Mouse (Mus musculus) liver, adult 2 months (tissue): Measurements from ENCODE around the gene Nop10. TPM values are rescaled to one million over a fixed set of nuclear protein-coding genes. Genes with fewer than 3 reads are reported as not detected.

ENCODE experiments used
- DNase-seq: peaks from one replicate; pipeline ENCODE4 v3.0.0-alpha.2; 2011; ENCODE audit warnings: low read depth, low spot score; ENCODE audit errors: extremely low read depth
- H3K27ac ChIP-seq: fragments of 200-500 bp; replicated peaks from 2 replicates; pipeline ENCODE4 v1.5.1; 2012; ENCODE audit warnings: low read depth, mild to moderate bottlenecking, control low read depth, inconsistent platforms, low read length; ENCODE audit not compliant: insufficient read depth
- H3K27me3 ChIP-seq: fragments of 200-500 bp; 2 replicates; pipeline ENCODE4 v1.6.1; 2012; ENCODE audit warnings: mild to moderate bottlenecking, moderate library complexity, low read length, inconsistent platforms; ENCODE audit not compliant: control insufficient read depth, insufficient read depth
- H3K36me3 ChIP-seq: fragments of 200-500 bp; 2 replicates; pipeline ENCODE4 v1.6.1; 2012; ENCODE audit warnings: low read length, inconsistent platforms; ENCODE audit not compliant: control insufficient read depth, insufficient read depth
- H3K4me1 ChIP-seq: fragments of 200-500 bp; 2 replicates; pipeline ENCODE4 v1.6.1; 2011; ENCODE audit warnings: low read length; ENCODE audit not compliant: control insufficient read depth, insufficient read depth
- H3K4me3 ChIP-seq: fragments of 200-500 bp; 2 replicates; pipeline ENCODE4 v1.5.1; 2011; ENCODE audit warnings: low read depth, mild to moderate bottlenecking, control low read depth, low read length, moderate library complexity; ENCODE audit not compliant: insufficient read depth
- H3K79me2 ChIP-seq: fragments of 200-500 bp; 2 replicates; pipeline ENCODE4 v1.6.1; 2012; ENCODE audit warnings: inconsistent platforms, mild to moderate bottlenecking, low read length, moderate library complexity; ENCODE audit not compliant: control insufficient read depth, insufficient read depth
- H3K9ac ChIP-seq: fragments of 200-500 bp; 2 replicates; pipeline ENCODE4 v1.6.1; 2012; ENCODE audit warnings: low read depth, mild to moderate bottlenecking, control low read depth, inconsistent platforms, low read length
- CTCF ChIP-seq: fragments of 200-500 bp; IDR thresholded peaks from 2 replicates; pipeline ENCODE4 v1.5.1; 2011; ENCODE audit warnings: low read depth, low read length, control low read depth
- POLR2A ChIP-seq: fragments of 200-500 bp; IDR thresholded peaks from 2 replicates; pipeline ENCODE4 v1.6.1; 2011; ENCODE audit warnings: low read length, control low read depth; ENCODE audit not compliant: insufficient read depth; ENCODE audit errors: extremely low read depth
- WGBS: fragments of 180-500 bp; shearing (Covaris S2); methylation state at CpG from one replicate; pipeline ENCODE4 v1.1.7; 2018; 5-methylcytosine and 5-hydroxymethylcytosine counted together
- polyA plus RNA-seq: library from polyadenylated mRNA; depleted of rRNA; stranded (reverse); fragments of >200 nt; gene quantifications from 2 replicates; pipeline ENCODE4 v1.2.3, GENCODE M21; 2012
- total RNA-seq: library from RNA; depleted of rRNA; stranded (reverse); fragments of >200 nt; gene quantifications from 2 replicates; pipeline ENCODE4 v1.2.3, GENCODE M21; 2014

The Nop10 gene
- total and polyA plus RNA-seq, 2 experiments, result 67.8 to 71.2 TPM

DNA sequence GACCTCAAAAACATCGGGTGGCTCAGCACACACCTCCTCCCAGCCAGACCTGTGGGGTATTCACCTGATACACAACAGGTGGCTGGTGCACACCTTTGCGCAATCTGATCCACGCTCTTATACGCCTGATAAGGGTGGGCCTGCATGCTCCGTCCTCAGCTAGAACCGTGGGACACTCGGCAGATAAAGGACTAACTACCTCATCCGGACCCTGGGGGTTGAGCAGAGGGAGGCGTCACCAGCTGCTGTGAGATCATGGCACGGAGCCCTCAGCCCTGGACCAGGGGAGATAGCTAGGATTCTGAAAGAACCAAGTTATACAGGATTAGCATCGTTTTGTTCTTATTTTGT is 4.5 kb downstream of the Nop10 start, which contains the start of gene Gm21985:
Gm21985 (plus strand) TSS at position 73 of the 351 bp plus-strand sequence.
- TF ChIP-seq POLR2A, result no peak
- no peak for TF ChIP-seq CTCF
- Histone ChIP-seq H3K79me2 (peaks cover 8% of the 10 kb centered on the region; the same call in 1 of the 2 replicates), H3K27me3 (no peaks in the 10 kb centered on the region), H3K4me3 (peak within 1 kb of the TSS; percentile 88), H3K27ac (peak within 1 kb of the TSS; percentile 64), H3K4me1 (peaks cover 6% of the 10 kb centered on the region), H3K36me3 (no peaks in the 10 kb centered on the region), H3K9ac (peak within 1 kb of the TSS; percentile 87)
- peak; percentile 29 for DNase-seq
- 3% methylated on average over 11 of the region's 11 CpGs for WGBS

DNA sequence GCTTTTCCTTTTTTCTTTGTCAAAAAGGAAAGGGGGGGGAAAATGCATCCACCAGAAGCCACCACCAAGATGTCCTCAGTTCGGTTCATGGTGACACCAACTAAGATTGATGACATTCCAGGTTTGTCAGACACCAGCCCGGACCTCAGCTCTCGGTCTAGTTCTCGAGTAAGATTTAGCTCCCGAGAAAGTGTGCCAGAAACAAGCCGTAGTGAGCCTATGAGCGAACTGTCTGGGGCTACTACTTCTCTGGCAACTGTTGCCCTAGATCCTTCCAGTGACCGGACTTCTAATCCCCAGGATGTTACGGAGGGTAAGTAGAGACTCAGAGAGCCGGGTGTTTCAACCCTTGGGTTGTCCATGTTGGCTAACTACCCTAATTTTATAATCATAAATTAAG is 5.1 kb downstream of the Nop10 start:
- Histone ChIP-seq H3K36me3 (no peaks in the 10 kb centered on the region; the same call in 1 of the 2 replicates), H3K4me1 (peaks cover 6% of the 10 kb centered on the region), H3K27me3 (no peaks in the 10 kb centered on the region), H3K9ac (peak overlapping the region; percentile 46; the same call in 1 of the 2 replicates), H3K27ac (peak overlapping the region; percentile 31), H3K4me3 (peak overlapping the region; percentile 4; the same call in 1 of the 2 replicates), H3K79me2 (peaks cover 8% of the 10 kb centered on the region; the same call in 1 of the 2 replicates)
- TF ChIP-seq CTCF, result no peak
- no peak for TF ChIP-seq POLR2A
- 64% methylated on average over 10 of the region's 10 CpGs for WGBS
- DNase-seq, result no peak

DNA sequence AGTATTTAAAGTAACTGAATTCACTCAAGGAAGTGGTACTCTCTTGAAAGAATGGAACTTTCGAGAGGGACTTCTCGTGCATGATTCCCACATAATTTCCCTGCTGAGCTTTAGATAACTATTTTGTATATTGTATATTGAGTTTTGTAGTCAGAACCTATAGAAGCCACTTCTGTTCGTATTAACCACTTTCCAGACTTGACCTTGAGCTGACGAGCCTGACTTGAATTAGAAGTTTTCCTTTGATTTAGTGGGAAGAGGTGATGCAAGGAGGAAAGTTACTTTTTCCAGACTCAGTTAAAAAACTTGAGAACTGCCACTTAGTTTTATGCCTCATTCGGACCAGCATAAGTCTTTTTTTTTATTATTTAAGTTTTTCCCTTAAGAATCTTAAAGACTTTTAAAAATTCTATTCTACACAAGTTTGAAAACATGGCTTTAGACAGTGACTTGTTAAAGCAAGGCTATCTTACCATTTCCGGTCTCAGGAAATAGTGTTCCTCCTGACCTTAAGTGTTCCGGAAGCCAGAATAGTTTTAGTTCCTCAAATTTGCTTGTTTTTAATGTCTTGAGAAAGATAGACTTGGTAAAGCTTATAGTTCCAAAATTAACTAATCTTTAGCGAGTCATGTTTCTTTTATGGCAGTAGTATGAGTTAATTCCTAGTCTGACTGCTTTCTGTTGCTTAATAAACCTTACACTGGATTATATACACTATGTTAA is 6.0 kb downstream of the Nop10 start:
- Histone ChIP-seq H3K4me3 (peak overlapping the region; percentile 41; the same call in 1 of the 2 replicates), H3K36me3 (no peaks in the 10 kb centered on the region; the same call in 1 of the 2 replicates), H3K27ac (no peak overlapping the region), H3K27me3 (no peaks in the 10 kb centered on the region), H3K4me1 (peaks cover 6% of the 10 kb centered on the region), H3K79me2 (peaks cover 8% of the 10 kb centered on the region; the same call in 1 of the 2 replicates), H3K9ac (no peak overlapping the region)
- TF ChIP-seq POLR2A, result no peak
- no peak for TF ChIP-seq CTCF
- DNase-seq, result peak; percentile 51
- WGBS, result 70% methylated on average over 8 of the region's 8 CpGs

GRCm38 (mm10) chr2:112270011-112270410 is 8.3 kb downstream of the Nop10 start:
- TF ChIP-seq CTCF (no peak), POLR2A (no peak)
- Histone ChIP-seq H3K4me1 (no peaks in the 10 kb centered on the region), H3K79me2 (peaks cover 10% of the 10 kb centered on the region; the same call in 1 of the 2 replicates), H3K36me3 (no peaks in the 10 kb centered on the region; the same call in 1 of the 2 replicates), H3K9ac (no peak overlapping the region), H3K27me3 (no peaks in the 10 kb centered on the region), H3K4me3 (no peak overlapping the region), H3K27ac (no peak overlapping the region)
- no peak for DNase-seq
- WGBS, result 83% methylated on average over 2 of the region's 2 CpGs

DNA sequence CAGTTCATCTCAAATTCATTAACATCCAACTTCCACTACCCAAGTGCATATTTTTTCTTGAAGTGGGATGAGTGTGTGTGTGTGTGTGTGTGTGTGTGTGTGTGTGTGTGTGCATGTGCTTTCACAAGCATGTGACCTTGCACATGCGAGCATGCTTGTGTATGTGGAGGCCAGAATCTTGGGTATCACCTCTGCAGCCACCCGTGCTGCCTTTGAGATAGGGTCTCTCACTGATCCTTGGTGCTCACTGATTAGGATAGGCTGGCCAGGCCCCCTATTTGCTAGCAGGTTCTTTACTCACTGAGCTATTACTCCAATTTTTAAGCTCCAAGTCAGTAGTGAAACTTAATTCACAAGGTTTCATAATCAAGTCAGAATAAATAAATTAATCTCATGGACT is 11.2 kb downstream of the Nop10 start:
- no peak for DNase-seq
- Histone ChIP-seq H3K4me1 (peaks cover 3% of the 10 kb centered on the region; the same call in 1 of the 2 replicates), H3K4me3 (no peak overlapping the region), H3K27ac (no peak overlapping the region), H3K9ac (no peak overlapping the region), H3K27me3 (no peaks in the 10 kb centered on the region), H3K36me3 (no peaks in the 10 kb centered on the region; the same call in 1 of the 2 replicates), H3K79me2 (peaks cover 7% of the 10 kb centered on the region; the same call in 1 of the 2 replicates)
- TF ChIP-seq POLR2A, result no peak
- TF ChIP-seq CTCF, result no peak
- WGBS, result 94% methylated on average over 2 of the region's 2 CpGs

DNA sequence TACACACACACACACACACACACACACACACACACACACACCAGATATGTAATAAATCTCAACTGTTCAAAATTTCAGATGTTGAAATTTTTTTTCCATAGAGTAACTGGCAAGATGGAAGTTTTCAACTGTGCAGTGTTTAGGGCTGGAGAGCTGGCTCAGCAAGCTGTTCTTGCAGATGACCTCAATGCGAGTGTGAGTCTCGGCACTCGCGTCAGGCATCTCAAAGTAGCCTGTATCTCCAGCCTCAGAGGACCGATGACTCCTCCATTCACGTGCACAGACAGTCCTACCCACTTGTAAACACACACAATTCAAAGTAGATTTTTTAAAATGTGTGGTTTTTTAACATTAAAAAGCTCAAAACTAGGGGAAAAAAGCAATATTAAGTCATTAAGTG is 11.7 kb downstream of the Nop10 start:
- no peak overlapping the region for H3K27ac ChIP-seq
- peaks cover 7% of the 10 kb centered on the region; the same call in 1 of the 2 replicates for H3K79me2 ChIP-seq
- H3K9ac ChIP-seq, result no peak overlapping the region
- 86% methylated on average over 6 of the region's 6 CpGs for WGBS
- H3K36me3 ChIP-seq, result no peaks in the 10 kb centered on the region; the same call in 1 of the 2 replicates
- H3K27me3 ChIP-seq, result no peaks in the 10 kb centered on the region
- DNase-seq, result no peak
- no peak overlapping the region for H3K4me3 ChIP-seq
- H3K4me1 ChIP-seq, result peaks cover 3% of the 10 kb centered on the region; the same call in 1 of the 2 replicates
- TF ChIP-seq CTCF, result no peak
- TF ChIP-seq POLR2A, result no peak
